Mouse (Mus musculus): ENCODE data around the gene Crybb2.
A peak's percentile ranks its signal among the peaks of the same experiment; 100 is the strongest.

The Crybb2 gene

DNA sequence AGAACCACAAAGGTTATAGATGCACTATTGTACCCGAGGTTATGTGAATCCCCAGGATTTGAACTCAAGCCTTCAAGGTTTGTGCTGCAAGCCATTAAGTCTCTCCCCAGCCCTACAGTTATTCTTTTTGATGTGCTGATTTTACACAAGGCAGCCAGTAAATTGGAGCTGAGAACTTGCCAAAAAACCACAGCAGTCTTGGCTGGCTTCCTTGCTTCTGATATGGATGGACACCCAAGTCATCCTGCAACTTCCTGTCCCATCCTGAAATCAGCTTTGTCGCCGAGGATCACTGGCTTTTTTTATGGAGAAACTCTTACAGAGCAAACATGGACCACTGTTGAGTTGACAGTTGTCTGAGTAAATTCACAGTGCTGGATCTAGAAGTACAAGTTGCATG, 39.8 kb downstream of the Crybb2 start:
- no peak for DNase-seq

DNA sequence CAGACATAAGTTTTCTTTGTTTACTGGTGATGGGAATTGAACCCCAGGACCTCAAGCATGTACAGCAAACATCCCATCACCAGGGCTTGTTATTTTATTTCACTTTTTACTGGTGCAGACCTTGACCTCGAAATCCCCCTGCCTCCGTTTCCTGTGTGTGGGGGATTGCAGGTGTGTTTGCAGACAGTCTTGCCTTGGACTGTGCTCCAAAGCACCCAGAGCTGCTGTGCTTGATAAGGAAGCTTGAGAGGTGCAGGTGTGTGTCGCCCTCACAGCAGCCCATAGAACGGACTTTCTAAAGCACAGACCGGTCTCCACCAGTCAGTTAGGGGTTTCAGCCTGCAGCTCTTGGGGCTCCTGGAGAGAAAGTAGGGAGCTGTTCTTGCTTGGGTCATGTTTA, 43.2 kb downstream of the Crybb2 start:
- DNase-seq: no peak

DNA sequence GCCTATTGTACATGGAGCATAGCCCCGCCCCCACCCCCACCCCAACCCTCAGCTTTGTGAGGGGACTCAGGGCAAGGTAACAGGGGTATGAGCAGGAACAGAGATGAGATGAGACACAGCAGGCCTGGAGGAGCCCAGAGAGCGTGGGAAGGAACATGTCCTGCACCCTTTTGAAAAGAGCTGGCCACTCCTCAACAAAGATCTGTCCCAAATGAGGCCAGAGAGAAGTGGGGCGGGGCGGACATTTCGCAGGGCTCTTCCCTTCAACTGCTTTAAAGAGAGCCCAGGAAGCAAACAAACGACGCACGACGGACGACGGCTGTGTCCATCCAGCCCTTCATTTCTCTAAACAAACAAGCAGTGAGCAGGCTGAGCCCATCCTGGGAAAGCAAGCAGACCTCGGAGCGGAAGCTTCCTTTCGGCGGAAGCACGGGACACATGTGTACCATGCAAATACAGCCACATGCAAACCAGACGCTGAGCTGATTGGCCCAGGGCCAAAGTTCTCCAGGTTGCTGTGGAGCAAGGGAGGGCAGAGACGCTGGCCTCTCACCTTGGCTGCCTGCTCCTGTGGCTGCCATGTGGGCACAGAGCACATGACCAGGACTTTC, 45.7 kb downstream of the Crybb2 start:
- DNase-seq: peak; percentile 91

DNA sequence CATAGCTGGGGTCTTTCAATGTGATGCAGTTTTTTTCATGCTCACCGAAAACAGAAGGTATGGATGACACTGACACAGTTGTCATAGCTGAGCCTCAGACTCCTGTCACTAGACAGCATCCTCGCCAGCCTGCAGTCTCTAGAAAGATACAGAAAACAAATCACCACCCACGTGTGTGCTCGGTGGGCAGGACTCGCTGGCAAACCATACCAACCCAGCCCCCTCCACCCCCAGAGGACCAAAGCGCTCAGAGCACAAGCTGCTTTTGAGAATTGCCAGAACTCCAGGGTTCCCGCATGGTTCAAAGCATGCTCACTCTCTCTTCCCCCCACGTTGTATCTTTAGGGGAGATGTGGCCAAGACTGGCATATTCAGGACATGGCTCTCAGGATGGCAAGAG, 51.7 kb downstream of the Crybb2 start:
- DNase-seq: no peak

DNA sequence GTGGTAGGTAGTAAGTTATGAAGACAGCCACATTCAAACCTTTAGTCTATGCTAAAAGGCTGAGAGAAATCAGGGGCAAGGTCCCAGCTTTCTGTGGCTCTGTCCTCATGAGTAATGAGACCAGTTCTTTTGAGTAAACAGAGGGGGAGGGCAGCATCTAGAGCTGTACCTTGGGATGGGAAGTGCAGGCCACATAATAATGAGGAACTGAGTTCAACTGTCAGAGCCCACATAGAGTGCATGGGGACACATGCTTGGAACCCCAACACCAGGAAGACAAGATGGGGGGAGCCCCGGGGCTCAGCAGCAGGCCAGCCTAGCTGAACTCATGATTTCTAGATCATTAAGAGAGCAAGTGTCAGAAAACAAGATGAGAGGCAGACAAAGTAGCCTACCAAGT, 52.9 kb downstream of the Crybb2 start:
- DNase-seq: no peak

DNA sequence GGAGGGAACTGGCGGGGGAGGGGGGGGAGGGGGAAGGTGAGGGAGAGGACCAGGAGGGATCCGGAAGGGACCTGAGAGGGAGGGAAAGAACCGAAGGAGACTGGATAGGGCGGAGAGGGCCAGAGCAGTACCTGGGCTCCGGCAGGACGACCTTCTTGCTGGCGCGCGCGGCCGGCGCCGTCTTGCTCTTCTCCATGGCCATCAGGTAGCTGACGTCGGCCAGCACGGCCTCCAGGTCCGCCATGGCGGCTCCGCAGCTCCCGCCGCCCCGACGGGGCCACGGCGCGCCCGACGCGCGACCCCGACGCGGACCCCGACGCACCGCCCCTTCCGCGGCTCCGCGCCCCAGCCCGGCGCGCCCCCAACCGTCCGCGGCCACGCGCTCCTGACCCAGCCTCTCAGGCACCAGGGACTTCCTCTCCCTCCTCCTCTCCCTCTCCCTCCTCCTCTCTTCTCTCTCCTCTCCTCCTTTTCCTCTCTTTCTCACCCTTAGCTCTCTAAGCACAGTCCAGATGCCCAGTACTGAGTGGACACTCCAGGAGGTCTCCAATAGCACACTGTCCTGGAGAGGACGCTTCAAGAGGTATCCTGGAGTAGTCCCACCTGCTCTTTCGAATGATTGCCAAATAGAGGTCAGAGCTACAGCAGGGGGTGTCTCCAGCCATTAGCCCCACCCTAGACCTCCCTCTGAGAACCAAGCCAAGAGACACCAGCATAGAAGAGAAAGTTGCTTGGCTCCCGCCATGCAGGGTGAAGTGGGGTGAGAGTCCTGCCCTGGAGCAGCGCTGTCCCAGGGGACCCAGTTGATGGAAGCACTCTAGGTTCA, 54.5 kb downstream of the Crybb2 start, which contains the start of gene Grk3:
TSS of gene Grk3 (minus strand) at position 556 of the 826 bp plus-strand sequence.
- DNase-seq: peak; percentile 70

DNA sequence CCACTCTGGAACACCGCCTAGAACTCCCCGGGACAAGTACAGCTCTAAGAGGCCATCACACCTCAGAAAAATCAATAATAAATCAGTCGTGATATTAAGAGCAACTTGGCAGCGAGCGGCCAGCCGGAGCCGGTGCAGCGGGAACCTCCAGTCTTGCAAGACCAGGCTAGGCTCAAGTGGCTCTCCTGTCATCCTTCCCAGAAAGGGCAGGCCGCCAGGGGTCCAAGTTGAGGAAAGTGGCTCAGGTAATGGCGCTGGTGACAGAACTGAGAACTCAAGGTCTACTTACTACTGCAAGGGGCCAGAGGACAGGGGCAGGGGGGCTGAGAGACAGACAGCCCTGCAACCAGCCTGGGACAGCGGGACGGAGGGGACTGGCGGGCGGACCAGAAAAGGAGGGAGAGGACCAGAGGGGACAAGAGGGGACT, 55.1 kb downstream of the Crybb2 start:
- DNase-seq: peak; percentile 90

DNA sequence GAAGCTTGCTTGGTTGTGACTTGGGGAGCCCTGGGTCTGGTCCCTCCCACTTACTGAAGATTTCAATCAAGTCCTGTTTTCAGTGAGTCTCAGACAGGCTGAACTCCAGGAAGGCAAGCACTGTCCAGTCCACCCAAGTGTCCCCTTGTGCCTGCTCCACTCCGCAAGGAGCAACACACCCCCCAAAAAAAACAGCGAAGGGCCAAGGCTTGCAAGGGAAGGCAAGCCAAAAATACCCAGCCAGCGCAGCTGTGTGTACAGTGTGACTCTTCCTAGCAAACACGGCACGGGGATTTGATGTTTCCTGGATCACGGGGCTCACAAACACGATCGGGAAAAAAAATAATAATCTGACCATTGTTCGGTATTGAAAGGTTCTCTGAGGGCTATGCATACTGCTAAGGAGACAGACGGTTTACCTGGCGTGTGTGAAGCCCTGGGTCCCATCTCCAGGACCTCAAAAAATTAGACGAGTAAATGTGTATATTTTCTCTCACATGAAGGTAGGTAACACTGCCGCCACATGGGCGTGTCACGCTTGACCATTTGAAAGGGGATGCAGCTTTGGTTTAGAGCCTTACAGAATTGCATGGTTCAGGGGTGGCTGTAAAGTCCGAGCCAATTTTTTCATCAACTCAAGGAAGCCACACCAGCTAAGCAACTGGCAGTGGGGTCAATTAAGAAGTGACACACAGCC, 55.7 kb downstream of the Crybb2 start:
- no peak for DNase-seq

DNA sequence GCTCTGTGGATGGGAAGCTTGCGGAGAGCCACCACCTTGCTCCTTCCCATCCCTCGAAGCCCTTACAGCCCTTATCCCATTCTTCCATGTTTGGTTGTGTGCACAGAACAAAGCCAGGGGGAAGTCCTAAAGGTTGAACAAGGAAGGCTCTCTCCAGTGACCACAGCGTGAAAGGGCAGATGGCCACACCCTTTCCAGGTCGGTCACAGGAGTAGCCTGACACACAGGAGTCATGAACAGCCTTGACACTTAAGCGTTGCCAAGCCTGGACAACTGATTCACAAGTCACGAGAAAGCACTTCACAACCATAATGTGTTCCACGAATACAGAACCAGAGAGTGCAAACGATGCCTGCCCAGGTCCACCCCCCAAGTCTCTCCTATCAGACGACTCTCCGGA, 58.0 kb downstream of the Crybb2 start:
- DNase-seq: peak; percentile 60

DNA sequence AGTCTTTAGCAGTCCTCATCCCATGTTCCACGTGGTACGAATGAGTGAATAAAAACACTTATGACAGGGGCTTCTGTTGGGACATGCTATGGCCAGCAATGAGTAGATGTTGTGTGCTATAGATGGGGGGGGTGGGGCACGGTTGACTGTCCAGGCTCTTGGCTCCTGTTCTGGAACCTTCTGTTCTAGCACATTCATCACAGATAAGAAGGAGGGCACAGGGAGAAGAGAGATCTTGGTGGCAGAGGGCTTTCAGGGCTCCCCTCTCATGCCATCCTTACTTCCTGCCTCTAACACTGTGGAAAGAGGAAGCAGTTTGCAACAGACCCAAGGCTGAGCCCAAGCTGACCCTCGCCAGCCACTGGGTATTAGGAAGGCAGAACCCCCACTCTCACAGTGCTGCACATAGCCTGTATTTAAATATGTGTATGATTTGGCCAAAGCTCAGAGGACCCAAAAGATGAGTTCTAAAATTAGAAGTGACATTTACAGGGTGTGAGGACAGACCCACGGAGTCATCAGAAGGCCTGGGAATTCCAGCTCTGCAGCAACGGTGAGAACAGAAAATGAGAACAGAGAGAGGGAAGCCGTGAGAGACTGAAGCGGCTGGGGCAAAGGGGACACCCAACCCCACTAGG, 60.6 kb downstream of the Crybb2 start:
- DNase-seq: no peak

DNA sequence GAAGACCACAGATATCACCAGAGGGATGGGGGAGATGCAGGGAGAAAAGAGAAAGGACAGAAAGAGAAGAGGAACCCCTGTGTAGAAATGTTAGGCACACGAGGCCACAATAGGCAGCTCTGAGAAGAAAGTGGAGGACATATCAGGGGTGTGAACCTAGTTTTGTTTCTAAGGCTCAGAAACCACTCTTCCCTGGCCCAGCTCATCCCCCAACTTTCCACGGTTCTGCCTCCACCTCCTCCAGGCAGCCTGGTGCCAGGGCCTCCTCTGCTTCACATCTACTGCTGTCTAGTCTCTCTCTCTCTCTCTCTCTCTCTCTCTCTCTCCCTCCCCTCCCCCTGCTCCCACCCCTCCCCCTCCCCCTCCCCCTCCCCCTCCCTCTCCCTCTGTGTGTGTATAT, 61.4 kb downstream of the Crybb2 start:
- DNase-seq: no peak

Measured in lung, postnatal 36 days (tissue).